Comparison of ENCODE assay signal across 14 mouse cellular contexts in genomic region chr5:11857909-11858308, GRCm38 (mm10). TPM values are rescaled to one million over a fixed set of nuclear protein-coding genes. Genes with fewer than 3 reads are reported as not detected.
"Had no signal": no experiment of that assay in that cellular context is flagged by ENCODE, and none has a peak within 500 bp of the region (broad histone marks: within the 10 kb centered on the region; RNA-seq: fewer than 3 reads in every experiment).

No protein-coding gene starts in this region.

RNA-seq across cellular contexts. Expression of gene Gm6465, which starts 12.6 kb away (rescaled TPM):
- total RNA-seq: common myeloid progenitor, adult 5-6 weeks; forebrain, postnatal 0 days; gastrocnemius, adult 18-20 months; gastrocnemius, adult 2 months; gastrocnemius, adult 8-10 months; gastrocnemius, postnatal 10 days; gastrocnemius, postnatal 14 days; gastrocnemius, postnatal 25 days; gastrocnemius, postnatal 36 days; gastrocnemius, postnatal 4 days; granulocyte monocyte progenitor cell, adult 5-6 weeks; heart, adult 18-20 months; heart, adult 2 months; heart, adult 8-10 months had no signal

RNA-seq across cellular contexts. Expression of gene 4933402N22Rik, which starts 59.9 kb away (rescaled TPM):
- total RNA-seq: common myeloid progenitor, adult 5-6 weeks; forebrain, postnatal 0 days; gastrocnemius, adult 18-20 months; gastrocnemius, adult 2 months; gastrocnemius, adult 8-10 months; gastrocnemius, postnatal 10 days; gastrocnemius, postnatal 14 days; gastrocnemius, postnatal 25 days; gastrocnemius, postnatal 36 days; gastrocnemius, postnatal 4 days; granulocyte monocyte progenitor cell, adult 5-6 weeks; heart, adult 18-20 months; heart, adult 2 months; heart, adult 8-10 months had no signal
